Mouse (Mus musculus) midbrain, postnatal 0 days (tissue): Measurements from ENCODE around the gene Sptlc2. TPM values are rescaled to one million over a fixed set of nuclear protein-coding genes. Genes with fewer than 3 reads are reported as not detected.

ENCODE experiments used
- ATAC-seq: fragments of 200-750 bp; cut with Nextera tagmentation; 2 replicates; pipeline ENCODE4 v1.8.0; 2017; ENCODE audit warnings: moderate number of reproducible peaks, mild to moderate bottlenecking, moderate TSS enrichment, moderate library complexity; ENCODE audit not compliant: low FRiP score
- DNase-seq: peaks from one replicate; pipeline ENCODE4 v3.0.0-alpha.2; 2015; ENCODE audit warnings: low spot score
- H3K27ac ChIP-seq: fragments of 300-500 bp; sonication (generic); 2 replicates; pipeline ENCODE4 v1.5.1; 2014; ENCODE audit warnings: low read depth, mild to moderate bottlenecking, low read length, mixed read lengths
- H3K27me3 ChIP-seq: fragments of 300-500 bp; sonication (generic); 2 replicates; pipeline ENCODE4 v1.6.1; 2014; ENCODE audit warnings: low read length, control low read depth, mixed read lengths; ENCODE audit not compliant: insufficient read depth
- H3K36me3 ChIP-seq: fragments of 300-500 bp; sonication (generic); 2 replicates; pipeline ENCODE4 v1.6.1; 2014; ENCODE audit warnings: low read length, control low read depth, mixed read lengths; ENCODE audit not compliant: insufficient read depth
- H3K4me1 ChIP-seq: fragments of 300-500 bp; sonication (generic); 2 replicates; pipeline ENCODE4 v1.6.1; 2014; ENCODE audit warnings: mild to moderate bottlenecking, control low read depth, antibody characterized with exemption, low read length, mixed read lengths; ENCODE audit not compliant: insufficient read depth
- H3K4me2 ChIP-seq: fragments of 300-500 bp; sonication (generic); 2 replicates; pipeline ENCODE4 v1.6.1; 2014; ENCODE audit warnings: low read depth, mild to moderate bottlenecking, low read length, mixed read lengths; ENCODE audit not compliant: poor library complexity, severe bottlenecking
- H3K4me3 ChIP-seq: fragments of 300-500 bp; sonication (generic); 2 replicates; pipeline ENCODE4 v1.5.1; 2014; ENCODE audit warnings: low read depth, mild to moderate bottlenecking, low read length, moderate library complexity
- H3K9ac ChIP-seq: fragments of 300-500 bp; sonication (generic); replicated peaks from 2 replicates; pipeline ENCODE4 v1.6.1; 2014; ENCODE audit warnings: mild to moderate bottlenecking, low read length, moderate library complexity, mixed read lengths; ENCODE audit not compliant: poor library complexity, severe bottlenecking
- H3K9me3 ChIP-seq: fragments of 300-500 bp; sonication (generic); 2 replicates; pipeline ENCODE4 v1.6.1; 2016; ENCODE audit warnings: low read length, control low read depth
- CTCF ChIP-seq: IDR thresholded peaks from 2 replicates; pipeline ENCODE4 v1.5.1; 2016; ENCODE audit warnings: antibody characterized with exemption, mild to moderate bottlenecking
- WGBS: fragments of 180-500 bp; shearing (Covaris S2); extraction: QIAGEN DNeasy Blood & Tissue Kit; methylation state at CpG from one replicate; pipeline ENCODE4 v1.1.7; 2014; 5-methylcytosine and 5-hydroxymethylcytosine counted together
- polyA plus RNA-seq: library from polyadenylated mRNA; unstranded; fragments of >200 nt; fragmentation: Nextera tagmentation; extraction: Ambion mirVana; gene quantifications from 2 replicates; pipeline ENCODE4 v1.2.1, GENCODE M21; 2015
- total RNA-seq: library from RNA; depleted of rRNA; stranded (reverse); fragments of >200 nt; gene quantifications from 2 replicates; pipeline ENCODE4 v1.2.3, GENCODE M21; 2014

Gene Sptlc2
- total and polyA plus RNA-seq, 2 experiments from 2014 or later: 41.5 to 99.6 TPM

DNA sequence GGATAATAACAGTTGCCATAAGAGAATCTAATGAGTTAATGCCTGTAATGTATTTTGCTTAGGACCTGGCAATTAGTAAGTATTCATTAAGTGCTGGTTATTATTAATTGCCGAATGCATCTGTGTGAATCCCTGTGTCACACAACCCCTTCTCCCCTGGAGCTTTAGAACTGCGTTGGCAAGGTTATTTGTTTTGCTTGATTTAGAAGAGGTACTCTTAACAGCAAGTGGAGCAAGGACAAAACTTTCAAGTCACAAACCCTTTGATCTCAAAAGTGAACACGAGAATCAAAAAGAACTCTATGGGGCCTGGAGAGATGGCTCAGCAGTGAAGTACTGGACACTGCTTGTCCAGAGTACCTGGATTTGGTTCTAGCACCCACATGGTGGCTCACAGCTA, 1.1 kb upstream of the Sptlc2 start:
- Histone ChIP-seq H3K9ac (no peak overlapping the region), H3K4me1 (peaks cover 11% of the 10 kb centered on the region; the same call in 1 of the 2 replicates), H3K36me3 (no peaks in the 10 kb centered on the region), H3K9me3 (no peaks in the 10 kb centered on the region), H3K27me3 (no peaks in the 10 kb centered on the region), H3K27ac (no peak overlapping the region), H3K4me3 (no peak overlapping the region), H3K4me2 (no peak overlapping the region)
- no peak for DNase-seq
- 69% methylated on average over 3 of the region's 3 CpGs for WGBS
- ATAC-seq: no peak
- no peak for TF ChIP-seq CTCF

DNA sequence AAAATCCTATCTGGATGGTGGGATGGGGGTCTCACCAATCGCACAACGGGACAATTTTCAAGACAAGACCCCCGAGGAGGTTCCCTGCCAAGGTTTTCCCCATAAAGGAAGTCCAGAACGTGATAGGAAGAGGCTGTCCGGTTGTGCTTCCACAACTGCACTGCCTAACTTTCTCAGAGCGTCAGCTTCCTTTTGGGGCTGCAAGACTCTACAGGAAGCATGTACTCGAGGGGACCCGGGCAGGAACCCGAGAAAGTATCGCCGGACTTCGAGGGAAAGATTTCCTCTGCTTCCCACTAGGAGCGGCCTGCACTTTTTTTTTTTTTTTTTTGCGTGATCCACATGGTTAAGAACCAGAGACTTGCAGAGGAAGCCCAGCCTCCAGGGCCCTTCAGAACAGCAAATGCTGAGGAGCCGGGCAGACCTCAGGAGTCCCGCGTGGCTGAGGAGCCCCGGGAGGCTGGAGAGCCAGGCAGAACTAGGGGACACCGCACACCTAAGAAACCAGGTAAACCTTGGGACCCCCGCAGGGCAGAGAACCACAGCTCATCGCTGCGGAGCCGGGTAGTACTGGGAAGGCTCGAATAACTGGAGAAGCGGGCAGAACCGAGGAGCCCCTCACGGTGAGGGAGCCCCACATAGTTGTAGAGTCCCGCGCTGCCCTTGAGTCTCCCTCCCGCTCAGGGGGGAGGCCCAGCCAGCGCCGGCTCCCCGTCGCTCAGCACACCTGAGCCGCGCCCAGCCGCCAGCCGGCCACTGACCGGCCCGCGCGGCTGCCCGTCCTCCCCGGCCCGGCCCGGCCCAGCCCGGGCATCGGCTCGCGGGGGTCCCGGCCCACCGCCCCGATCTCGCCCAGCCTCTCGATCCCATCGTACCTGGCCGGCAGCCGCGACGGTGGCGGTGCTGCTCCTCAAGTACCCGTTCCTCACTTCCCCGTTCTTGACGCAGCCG, 709 bp downstream of the Sptlc2 start:
- H3K4me2 ChIP-seq: peak overlapping the region; percentile 84
- H3K36me3 ChIP-seq: no peaks in the 10 kb centered on the region
- H3K9ac ChIP-seq: peak overlapping the region; percentile 91
- WGBS: 1% methylated on average over 58 of the region's 65 CpGs
- DNase-seq (peak; percentile 6), ATAC-seq (peak; percentile 39)
- no peaks in the 10 kb centered on the region for H3K27me3 ChIP-seq
- peak overlapping the region; percentile 95 for H3K4me3 ChIP-seq
- no peaks in the 10 kb centered on the region for H3K9me3 ChIP-seq
- H3K4me1 ChIP-seq: peaks cover 11% of the 10 kb centered on the region; the same call in 1 of the 2 replicates
- TF ChIP-seq CTCF: no peak
- H3K27ac ChIP-seq: peak overlapping the region; percentile 75

DNA sequence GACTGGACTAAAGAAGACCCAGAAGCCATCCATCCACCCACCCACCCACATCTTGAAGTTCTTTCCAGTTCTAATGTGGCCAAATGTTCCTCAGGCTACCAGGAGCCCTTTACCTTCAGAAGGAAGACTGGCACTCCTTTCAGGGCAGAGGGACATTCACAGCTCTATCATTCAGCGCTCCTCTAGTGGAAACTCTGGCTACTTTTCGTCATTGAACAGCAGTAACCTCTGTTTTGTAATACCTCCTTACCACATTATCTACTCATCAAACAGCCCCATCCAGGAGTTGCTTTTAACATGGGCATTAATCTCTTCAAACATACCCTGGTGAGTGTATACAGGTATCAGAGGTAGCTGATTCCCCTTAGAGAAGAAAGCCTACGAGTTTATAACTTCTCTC, 3.1 kb downstream of the Sptlc2 start:
- Histone ChIP-seq H3K36me3 (no peaks in the 10 kb centered on the region), H3K9me3 (no peaks in the 10 kb centered on the region)

DNA sequence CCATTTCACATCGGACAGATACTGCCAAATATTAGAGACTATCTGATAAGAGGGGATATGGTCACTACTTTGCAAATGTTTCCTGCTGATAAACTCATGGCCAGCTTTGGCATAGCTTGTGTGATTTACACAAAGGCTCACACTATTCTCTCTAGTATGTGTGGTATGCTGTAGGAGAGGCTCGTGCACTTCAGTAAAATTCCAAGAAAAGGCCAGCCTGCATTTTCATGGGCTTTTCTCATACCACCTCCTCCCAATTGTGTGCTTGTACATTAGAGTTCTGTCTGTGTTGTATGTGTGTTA, 6.8 kb downstream of the Sptlc2 start:
- no peaks in the 10 kb centered on the region for H3K27me3 ChIP-seq
- H3K4me1 ChIP-seq: peaks cover 3% of the 10 kb centered on the region; the same call in 1 of the 2 replicates
- no peak overlapping the region for H3K9ac ChIP-seq
- no peak for DNase-seq
- H3K27ac ChIP-seq: no peak overlapping the region
- H3K36me3 ChIP-seq: no peaks in the 10 kb centered on the region
- WGBS: 72% methylated on average over 2 of the region's 2 CpGs
- ATAC-seq: no peak
- H3K9me3 ChIP-seq: no peaks in the 10 kb centered on the region
- no peak for TF ChIP-seq CTCF
- no peak overlapping the region for H3K4me3 ChIP-seq
- no peak overlapping the region for H3K4me2 ChIP-seq

More for the DNA sequence above, 3.1 kb downstream of the Sptlc2 start:
- Histone ChIP-seq H3K9ac (no peak overlapping the region), H3K4me3 (no peak overlapping the region), H3K27me3 (no peaks in the 10 kb centered on the region), H3K4me1 (peaks cover 11% of the 10 kb centered on the region; the same call in 1 of the 2 replicates), H3K4me2 (no peak overlapping the region), H3K27ac (no peak overlapping the region)
- 91% methylated on average over 3 of the region's 3 CpGs for WGBS
- DNase-seq: no peak
- ATAC-seq: no peak
- no peak for TF ChIP-seq CTCF

DNA sequence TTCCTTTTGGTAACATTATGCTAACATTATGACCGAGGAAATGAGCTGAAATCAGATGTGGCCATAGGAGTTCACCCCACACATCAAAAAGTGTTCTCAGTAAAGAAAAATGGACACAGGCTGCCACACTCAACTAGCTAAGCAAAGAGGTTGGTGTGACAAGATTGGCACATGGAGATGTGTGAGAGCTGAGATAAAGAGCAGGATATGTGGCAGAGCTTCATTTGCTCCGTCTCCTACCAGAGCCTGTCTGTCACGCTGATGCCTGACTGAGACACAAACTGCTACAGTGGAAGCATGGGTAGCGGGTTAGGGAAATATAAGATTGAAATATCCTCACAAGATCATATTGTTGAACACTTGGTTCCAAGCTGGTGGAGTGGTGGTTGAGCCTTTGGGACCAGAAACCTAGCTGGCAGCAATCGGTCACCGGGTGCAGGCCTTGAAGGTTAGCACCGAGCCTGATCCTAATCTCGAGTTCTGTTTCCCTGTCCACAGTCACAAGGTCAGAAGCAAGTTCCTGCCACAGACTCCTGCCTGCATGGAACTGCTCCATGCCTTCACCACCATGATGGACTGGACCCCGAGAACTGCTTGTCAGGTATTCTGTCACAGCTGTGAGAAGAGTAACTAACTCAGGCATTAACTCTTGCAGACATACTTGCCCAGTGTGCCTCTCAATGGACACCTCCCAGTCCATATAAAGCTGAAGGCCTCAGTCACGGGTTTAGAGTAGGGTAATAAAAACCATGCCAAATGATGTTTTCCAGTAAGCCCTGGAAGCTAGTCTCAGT, 7.4 kb downstream of the Sptlc2 start:
- Histone ChIP-seq H3K4me2 (no peak overlapping the region), H3K27ac (no peak overlapping the region), H3K4me1 (no peaks in the 10 kb centered on the region), H3K27me3 (no peaks in the 10 kb centered on the region), H3K4me3 (no peak overlapping the region), H3K9ac (no peak overlapping the region), H3K9me3 (no peaks in the 10 kb centered on the region), H3K36me3 (no peaks in the 10 kb centered on the region)
- no peak for DNase-seq
- no peak for TF ChIP-seq CTCF
- no peak for ATAC-seq
- 90% methylated on average over 10 of the region's 10 CpGs for WGBS

DNA sequence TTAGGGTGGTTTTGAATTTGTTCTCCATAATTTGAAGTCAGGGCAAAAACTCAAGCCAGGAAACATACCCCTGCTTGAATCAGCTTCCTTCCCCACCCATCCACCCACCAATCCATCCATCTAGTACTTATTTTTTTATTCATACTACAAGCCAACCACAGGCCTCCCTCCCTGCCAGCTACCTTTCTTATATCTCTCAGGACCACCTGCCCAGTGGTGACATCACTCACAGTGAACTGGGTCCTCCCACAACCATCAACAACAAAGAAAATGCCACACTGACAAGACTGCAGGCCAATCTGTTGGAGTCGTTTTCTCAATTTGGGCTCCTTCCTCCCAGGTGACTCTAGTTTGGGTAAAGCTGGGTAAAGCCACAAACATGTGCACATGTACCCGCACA, 8.7 kb downstream of the Sptlc2 start:
- 77% methylated on average over 2 of the region's 2 CpGs for WGBS
- no peak for DNase-seq

More for the DNA sequence above, 8.7 kb downstream of the Sptlc2 start:
- no peak overlapping the region for H3K9ac ChIP-seq
- no peak overlapping the region for H3K4me2 ChIP-seq
- no peaks in the 10 kb centered on the region for H3K27me3 ChIP-seq
- H3K4me1 ChIP-seq: no peaks in the 10 kb centered on the region
- no peak overlapping the region for H3K27ac ChIP-seq
- H3K36me3 ChIP-seq: no peaks in the 10 kb centered on the region
- ATAC-seq: no peak
- H3K4me3 ChIP-seq: no peak overlapping the region
- H3K9me3 ChIP-seq: no peaks in the 10 kb centered on the region
- TF ChIP-seq CTCF: no peak
